ENCODE assay signal across 17 mouse cellular contexts in genomic region chr16:91794306-91794705, GRCm38 (mm10).
DNase-seq lines count a peak whose midpoint lies in the region; ATAC-seq and TF ChIP-seq lines count a peak whose summit lies in the region.
"Had no signal": no experiment of that assay in that cellular context is flagged by ENCODE, and none has a peak within 500 bp of the region (broad histone marks: within the 10 kb centered on the region; RNA-seq: fewer than 3 reads in every experiment).

No protein-coding gene starts in this region.

- DNase-seq in heart, embryonic 10.5 days (ENCODE audit: low spot score) = no peak
- DNase-seq in heart, adult 18-20 months = no peak
- no peak for DNase-seq in liver, adult 2 months (ENCODE audit: extremely low read depth, low read depth, low spot score)
- no peak for DNase-seq in liver
- DNase-seq in adrenal gland, postnatal 25 days = peak; percentile 30
- DNase-seq in embryo, embryonic 10 days (ENCODE audit: low spot score) = no peak
- DNase-seq in embryo, embryonic 9.5 days (ENCODE audit: extremely low spot score) = no peak
- DNase-seq: cerebellum, adult 9-10 months; gastrocnemius, postnatal 10 days; spleen, adult 18-20 months; thymus, postnatal 25 days had no signal

- no peak for TF ChIP-seq CTCF in liver, adult 2 months (IDR thresholded peaks at IDR 0.05; ENCODE audit: low read depth, low read length)

- no peaks in the 10 kb centered on the region for H3K27me3 ChIP-seq in heart, embryonic 10.5 days (ENCODE audit: insufficient read depth, poor library complexity, severe bottlenecking)
- H3K27me3 ChIP-seq in liver, adult 2 months (ENCODE audit: control insufficient read depth, insufficient read depth, low read length) = no peaks in the 10 kb centered on the region
- H3K27me3 ChIP-seq in liver, embryonic 16.5 days (ENCODE audit: control insufficient read depth, insufficient read depth, low read depth, low read length) = peaks cover 4% of the 10 kb centered on the region; the same call in 1 of the 2 replicates
- H3K27me3 ChIP-seq: embryonic facial prominence, embryonic 15.5 days; hindbrain, embryonic 12.5 days; limb, embryonic 15.5 days; stomach, embryonic 15.5 days had no signal

- H3K4me3 ChIP-seq in heart, embryonic 10.5 days = no peak overlapping the region
- no peak overlapping the region for H3K4me3 ChIP-seq in liver, adult 2 months (ENCODE audit: insufficient read depth, low read depth, low read length)
- H3K4me3 ChIP-seq in liver, embryonic 16.5 days (ENCODE audit: low read depth, low read length) = no peak overlapping the region
- H3K4me3 ChIP-seq: embryonic facial prominence, embryonic 15.5 days; hindbrain, embryonic 12.5 days; limb, embryonic 15.5 days; midbrain, embryonic 10.5 days; stomach, embryonic 15.5 days had no signal

- no peak overlapping the region for H3K4me2 ChIP-seq in liver, embryonic 16.5 days (ENCODE audit: low read depth, low read length)
- H3K4me2 ChIP-seq: embryonic facial prominence, embryonic 15.5 days; hindbrain, embryonic 12.5 days; limb, embryonic 15.5 days; stomach, embryonic 15.5 days had no signal

- H3K79me2 ChIP-seq in liver, adult 2 months (ENCODE audit: control insufficient read depth, insufficient read depth, low read length) = peaks cover 13% of the 10 kb centered on the region

- H3K36me3 ChIP-seq in heart, embryonic 10.5 days = peaks cover 31% of the 10 kb centered on the region
- H3K36me3 ChIP-seq in liver, adult 2 months (ENCODE audit: control insufficient read depth, insufficient read depth, low read length) = no peaks in the 10 kb centered on the region
- H3K36me3 ChIP-seq in liver, embryonic 16.5 days (ENCODE audit: control insufficient read depth, insufficient read depth) = no peaks in the 10 kb centered on the region
- H3K36me3 ChIP-seq: stomach, embryonic 15.5 days had no signal

- H3K9me3 ChIP-seq in heart, embryonic 10.5 days = no peaks in the 10 kb centered on the region
- no peaks in the 10 kb centered on the region for H3K9me3 ChIP-seq in liver, embryonic 16.5 days (replicated peaks; ENCODE audit: control insufficient read depth, low read length)
- H3K9me3 ChIP-seq: embryonic facial prominence, embryonic 15.5 days; hindbrain, embryonic 12.5 days; limb, embryonic 15.5 days; midbrain, embryonic 10.5 days; stomach, embryonic 15.5 days had no signal

- no peak for ATAC-seq in liver, embryonic 16.5 days (ENCODE audit: low read depth)

- H3K4me1 ChIP-seq in heart, embryonic 10.5 days = peaks cover 37% of the 10 kb centered on the region
- H3K4me1 ChIP-seq in liver, adult 2 months (ENCODE audit: control insufficient read depth, insufficient read depth, low read length) = peaks cover 16% of the 10 kb centered on the region
- H3K4me1 ChIP-seq in liver, embryonic 16.5 days (ENCODE audit: control insufficient read depth, low read depth, low read length) = peaks cover 17% of the 10 kb centered on the region
- H3K4me1 ChIP-seq: hindbrain, embryonic 12.5 days; limb, embryonic 15.5 days; midbrain, embryonic 10.5 days; stomach, embryonic 15.5 days had no signal

- 73% methylated on average over 7 of the region's 7 CpGs for WGBS in heart, embryonic 10.5 days
- 78% methylated on average over 7 of the region's 7 CpGs for WGBS in liver, adult 2 months
- 58% methylated on average over 7 of the region's 7 CpGs for WGBS in liver, embryonic 16.5 days (ENCODE audit: insufficient replicate concordance)

- TF ChIP-seq POLR2A in liver, adult 2 months (IDR thresholded peaks at IDR 0.05; ENCODE audit: extremely low read depth, insufficient read depth, low read length) = no peak

- no peak overlapping the region for H3K9ac ChIP-seq in liver, adult 2 months (ENCODE audit: low read depth, low read length)
- H3K9ac ChIP-seq in liver, embryonic 16.5 days (ENCODE audit: low read depth, low read length) = no peak overlapping the region
- H3K9ac ChIP-seq: embryonic facial prominence, embryonic 15.5 days; hindbrain, embryonic 12.5 days; limb, embryonic 15.5 days; stomach, embryonic 15.5 days had no signal

- peak overlapping the region; percentile 67 for H3K27ac ChIP-seq in heart, embryonic 10.5 days
- H3K27ac ChIP-seq in liver, adult 2 months (replicated peaks; ENCODE audit: insufficient read depth, low read depth, low read length) = peak overlapping the region; percentile 37; the same call in 1 of the 2 replicates
- H3K27ac ChIP-seq in liver, embryonic 16.5 days (ENCODE audit: low read length) = peak overlapping the region; percentile 64
- H3K27ac ChIP-seq: embryonic facial prominence, embryonic 15.5 days; hindbrain, embryonic 12.5 days; limb, embryonic 15.5 days; midbrain, embryonic 10.5 days; stomach, embryonic 15.5 days had no signal
